Mouse (Mus musculus) CH12F3 (cell line): ENCODE results near the gene Gli1.

Source experiments
- in situ Hi-C: fragments of 300-500 bp; cut with MboI; formaldehyde crosslinking; loops from 2 replicates; pipeline ENCODE4 v1.14.3; 2020; ENCODE audit warnings: low sequenced_read_pairs

The Gli1 gene

DNA sequence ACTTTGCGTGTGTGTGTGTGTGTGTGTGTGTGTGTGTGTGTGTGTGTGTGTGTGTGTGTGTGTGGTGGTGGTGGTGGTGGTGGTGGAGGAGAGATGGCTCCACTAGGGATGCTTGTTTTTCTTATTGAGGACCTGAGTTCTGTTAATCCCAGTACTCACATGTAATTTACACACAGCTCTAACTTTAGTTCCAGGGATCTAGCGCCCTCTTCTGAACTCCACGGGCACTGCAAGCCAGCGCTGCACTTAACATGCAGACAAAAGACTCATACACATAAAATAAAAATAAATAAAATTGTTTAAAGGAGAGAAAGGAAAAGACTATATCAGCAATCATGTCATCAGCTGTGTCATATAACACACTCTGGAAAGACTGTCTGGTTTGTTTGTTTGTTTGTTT, 7.2 kb upstream of the Gli1 start:
- in situ Hi-C loops, result no loop called here

DNA sequence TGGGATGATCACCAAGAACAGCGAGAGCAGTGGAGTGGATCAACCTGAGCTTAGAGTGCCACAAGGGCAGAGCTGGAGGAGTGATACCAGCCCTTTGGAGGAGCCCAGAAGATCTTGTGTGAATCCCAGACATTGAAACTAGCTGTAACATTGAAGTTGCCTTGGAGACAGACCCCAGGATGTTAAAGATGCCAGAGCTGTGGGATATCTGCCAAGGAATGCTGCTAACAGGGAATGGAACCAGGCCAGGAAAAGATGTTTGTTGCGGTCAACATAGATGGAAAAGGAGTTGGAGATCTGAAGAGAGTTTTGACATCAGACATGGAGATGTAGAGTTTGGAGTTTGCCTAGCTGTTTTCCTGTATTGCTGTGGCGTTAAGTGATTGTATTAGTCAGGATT, 4.4 kb upstream of the Gli1 start:
- in situ Hi-C loops, result no loop called here

DNA sequence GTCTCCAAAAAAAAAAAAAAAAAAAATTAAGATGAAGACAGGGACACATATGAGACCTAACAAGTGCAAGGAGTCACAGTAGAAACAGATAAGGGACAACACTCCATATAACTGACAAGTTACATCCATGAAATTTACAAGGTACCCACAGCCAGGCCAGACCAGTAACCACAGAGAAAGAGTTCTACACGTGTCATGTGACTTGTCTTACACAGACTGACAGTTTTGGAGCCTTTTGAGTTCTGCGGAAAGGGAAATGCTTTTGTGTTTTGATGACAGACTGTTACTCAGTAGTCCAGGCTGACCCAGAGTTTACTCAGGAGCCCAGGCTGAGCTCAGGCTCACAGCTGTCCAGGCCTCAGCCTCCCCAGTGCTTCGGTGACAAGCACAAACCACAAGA, 1.3 kb upstream of the Gli1 start:
- in situ Hi-C loops, result no loop called here

DNA sequence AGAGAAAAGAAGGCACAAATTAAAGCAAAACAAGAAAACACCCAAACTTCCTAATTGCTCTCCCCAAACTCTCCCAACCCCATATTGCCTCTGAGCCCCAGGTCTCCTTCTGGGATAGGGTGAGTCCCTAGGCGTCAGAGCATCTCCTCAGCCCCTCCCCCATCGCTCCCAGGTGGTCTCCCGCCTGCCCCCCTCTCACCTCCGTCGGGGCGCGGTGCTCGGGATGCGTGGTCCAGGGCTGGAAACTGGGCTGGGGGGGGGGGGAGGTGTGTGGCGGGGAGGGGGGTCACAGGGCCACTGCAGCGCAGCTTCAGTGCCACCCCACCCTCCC, 449 bp downstream of the Gli1 start:
- in situ Hi-C loops, result no loop called here

DNA sequence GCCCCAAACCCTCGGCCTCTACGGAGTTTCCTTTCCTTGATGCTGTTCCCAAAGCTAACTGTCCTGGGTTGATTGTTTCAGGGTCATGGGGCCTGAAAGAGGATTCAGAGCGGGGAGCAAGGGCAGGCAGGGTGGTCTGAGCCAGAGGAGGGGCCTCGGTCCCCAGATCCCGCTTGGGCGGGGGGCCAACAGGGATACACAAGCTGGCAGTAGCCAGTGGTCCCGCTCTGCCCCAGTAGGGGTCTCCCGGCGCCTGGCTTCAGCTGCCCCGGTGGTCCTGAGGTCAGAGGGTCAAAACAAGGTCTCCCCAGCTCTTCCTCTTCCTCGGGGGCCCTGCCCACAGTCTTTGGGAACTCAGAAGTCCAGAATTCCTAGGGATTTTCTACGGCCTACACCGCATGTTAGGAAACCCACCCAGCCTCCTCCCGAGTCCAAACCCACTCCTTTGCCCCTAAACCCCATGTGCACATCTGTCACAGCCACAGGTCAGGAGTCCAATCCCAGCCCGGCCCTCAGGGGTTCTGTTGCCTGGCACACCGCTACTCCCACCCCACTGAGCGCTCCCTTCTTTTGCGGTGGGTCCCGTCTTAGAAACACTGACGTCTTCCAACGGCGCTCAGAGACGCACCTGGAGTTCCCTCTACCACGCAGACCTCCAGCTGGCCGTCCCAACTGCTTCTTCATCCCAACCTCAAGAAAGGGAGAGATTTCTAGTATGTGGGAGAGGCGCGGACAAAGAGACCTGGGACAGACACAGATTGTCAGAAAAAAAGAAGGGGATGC, 1.0 kb downstream of the Gli1 start:
- in situ Hi-C loops, result no loop called here

DNA sequence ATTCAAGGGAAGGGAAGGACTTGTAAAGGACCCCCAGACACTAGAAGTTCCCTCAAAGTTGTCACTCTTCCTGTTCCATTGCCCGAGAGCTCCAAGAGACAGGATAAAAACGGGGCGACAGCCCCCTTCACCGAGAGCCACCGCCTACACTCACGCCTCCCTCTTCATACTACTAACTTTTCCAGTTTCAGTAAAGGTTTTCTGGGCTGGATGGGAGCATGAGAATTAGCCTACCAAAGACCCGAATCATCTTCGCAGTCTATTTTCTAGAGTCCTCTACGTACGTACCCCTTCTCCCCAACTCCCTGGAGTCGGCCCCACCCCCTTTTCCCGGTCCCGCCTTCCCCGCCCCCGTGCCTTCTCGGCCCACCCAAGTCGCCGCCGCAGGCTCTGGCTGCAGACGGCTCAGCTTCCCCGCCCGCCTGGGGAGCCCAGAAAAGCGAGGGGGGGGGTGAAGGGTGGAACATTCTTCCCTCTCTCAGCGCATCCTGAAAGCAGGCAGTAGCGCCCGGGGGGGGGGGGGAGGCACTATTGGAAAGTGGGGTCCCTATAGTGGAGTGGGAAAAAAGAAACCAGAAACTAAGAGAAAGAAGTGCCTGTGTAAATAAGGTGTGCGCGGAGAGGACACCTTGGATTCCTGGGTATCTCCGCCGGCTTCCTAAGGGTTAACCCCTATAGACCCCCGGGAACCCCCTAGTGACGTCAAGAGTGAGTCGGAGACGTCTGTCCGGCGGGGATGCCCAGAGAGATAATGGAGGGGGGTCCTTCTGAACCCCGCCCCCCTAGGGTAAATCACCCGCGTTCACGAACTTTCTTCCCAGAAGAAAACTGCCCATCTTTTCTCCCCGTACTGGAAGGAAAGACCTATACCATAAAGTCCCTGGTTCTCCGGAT, 1.8 kb downstream of the Gli1 start:
- in situ Hi-C loops, result no loop called here

DNA sequence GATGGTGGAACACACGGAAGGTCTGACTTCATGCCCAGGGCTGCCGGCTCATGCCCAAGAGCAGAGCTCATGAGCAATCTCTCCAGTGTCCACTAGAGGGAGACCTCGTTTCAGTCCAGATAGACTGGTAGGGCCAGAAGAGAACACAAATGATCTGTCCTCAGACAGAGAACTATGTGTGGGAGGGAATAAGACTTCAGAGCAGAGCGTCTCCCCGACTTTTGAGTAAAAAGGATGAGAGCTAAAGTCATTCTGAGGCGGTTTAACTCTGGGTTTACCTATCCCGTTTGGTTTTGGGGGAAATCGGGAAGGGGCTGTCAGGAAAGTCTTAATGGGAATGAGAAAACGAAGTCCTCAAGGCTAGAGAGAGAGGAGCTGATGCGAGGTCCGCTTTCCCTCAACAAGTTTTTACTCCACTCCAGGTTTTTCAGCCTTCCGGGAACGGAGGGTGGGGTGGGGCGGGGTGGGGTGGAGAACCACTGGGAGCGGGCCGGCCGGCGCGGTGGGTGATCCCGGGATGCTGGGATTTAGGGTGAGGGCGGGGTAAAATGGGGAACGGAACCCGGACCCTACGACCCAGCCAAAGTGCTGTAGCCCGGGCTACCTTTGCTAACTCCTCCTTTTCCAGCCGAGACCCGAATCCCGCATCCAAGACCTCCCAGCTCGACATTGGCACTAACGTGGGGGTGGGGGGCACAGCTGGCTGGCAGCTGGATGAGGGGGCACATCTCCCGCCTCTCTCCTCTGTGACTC, 2.7 kb downstream of the Gli1 start:
- in situ Hi-C loops, result no loop called here

DNA sequence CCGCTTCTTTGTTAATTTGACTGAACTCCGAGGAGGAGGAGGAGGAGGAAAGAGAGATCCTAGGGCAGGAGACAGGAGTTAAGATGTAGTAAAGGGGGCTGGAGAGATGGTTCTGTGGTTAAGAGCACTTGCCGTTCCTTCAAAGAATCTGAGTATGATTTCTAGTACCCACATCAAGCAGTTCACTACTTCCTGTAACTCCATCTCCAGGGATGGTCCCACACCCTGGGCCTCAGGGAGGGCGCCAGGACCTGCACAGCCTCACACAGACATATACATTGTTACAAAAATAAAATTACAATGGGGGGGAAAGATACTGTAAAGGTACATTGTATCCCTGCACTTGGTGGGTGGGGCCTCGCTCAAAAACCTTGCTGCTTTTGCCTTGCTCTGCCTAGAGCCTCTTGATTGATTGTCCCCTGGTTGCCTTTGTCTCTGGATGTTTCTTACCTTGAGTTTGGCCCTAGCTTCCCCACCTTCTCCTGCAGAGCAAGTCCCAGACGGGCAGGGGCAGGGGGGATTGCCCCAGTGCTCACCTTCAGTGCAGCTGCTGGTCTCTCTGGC, 4.2 kb downstream of the Gli1 start:
- in situ Hi-C loops, result no loop called here

DNA sequence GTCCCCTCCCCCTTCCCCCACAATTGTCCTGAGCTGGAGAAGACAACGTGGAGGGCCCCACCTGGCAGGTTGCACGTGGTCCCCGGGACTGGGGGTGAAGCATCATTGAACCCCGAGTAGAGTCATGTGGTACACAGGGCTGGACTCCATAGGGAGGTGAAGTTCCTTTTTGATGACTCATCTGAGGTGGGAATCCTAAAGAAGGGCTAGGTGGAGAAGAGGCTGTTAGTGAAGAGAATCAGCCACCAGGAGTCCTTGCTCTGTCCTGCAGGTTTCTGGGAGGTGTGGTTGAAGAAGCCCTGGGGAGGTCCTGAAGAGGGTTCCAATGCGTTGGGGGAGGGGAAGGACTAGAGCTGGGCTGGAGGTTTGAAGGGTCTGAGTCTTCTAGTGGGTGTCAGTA, 4.8 kb downstream of the Gli1 start:
- in situ Hi-C loops, result no loop called here

DNA sequence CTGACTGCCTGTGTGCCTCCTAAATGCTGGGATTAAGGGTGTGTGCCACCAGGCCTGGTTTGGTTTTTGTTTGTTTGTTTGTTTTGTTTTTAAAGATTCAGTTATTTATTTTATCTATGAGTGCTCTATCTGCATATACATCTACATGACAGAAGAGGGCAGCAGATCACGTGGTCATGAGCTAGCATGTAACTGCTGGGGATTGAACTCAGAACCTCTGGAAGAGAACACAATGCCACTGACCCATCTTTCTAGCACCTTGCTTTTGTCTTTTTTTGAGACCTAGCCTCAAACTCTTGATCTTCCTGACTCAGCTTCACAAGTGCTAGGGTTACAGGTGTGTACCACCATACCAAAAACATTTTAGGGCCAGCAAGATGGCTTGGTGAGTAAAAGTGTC, 6.5 kb downstream of the Gli1 start:
- in situ Hi-C loops, result no loop called here

DNA sequence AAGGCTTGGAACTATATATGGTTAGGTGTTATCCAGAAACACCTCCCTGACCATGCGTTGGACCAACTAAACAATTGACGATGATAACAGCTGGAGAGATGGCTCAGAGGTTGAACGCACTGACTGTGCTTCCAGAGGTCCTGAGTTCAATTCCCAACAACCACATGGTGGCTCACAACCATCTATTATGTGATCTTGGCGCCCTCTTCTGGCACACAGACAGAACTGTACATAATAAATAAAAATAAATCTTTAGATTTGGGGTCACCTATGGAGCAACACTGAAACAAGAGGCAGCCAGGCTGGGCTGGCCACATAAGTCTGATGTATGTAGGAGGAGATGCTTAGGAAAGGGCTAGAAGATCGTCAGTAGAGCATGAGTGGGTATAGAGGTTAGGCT, 8.6 kb downstream of the Gli1 start:
- in situ Hi-C loops, result no loop called here

DNA sequence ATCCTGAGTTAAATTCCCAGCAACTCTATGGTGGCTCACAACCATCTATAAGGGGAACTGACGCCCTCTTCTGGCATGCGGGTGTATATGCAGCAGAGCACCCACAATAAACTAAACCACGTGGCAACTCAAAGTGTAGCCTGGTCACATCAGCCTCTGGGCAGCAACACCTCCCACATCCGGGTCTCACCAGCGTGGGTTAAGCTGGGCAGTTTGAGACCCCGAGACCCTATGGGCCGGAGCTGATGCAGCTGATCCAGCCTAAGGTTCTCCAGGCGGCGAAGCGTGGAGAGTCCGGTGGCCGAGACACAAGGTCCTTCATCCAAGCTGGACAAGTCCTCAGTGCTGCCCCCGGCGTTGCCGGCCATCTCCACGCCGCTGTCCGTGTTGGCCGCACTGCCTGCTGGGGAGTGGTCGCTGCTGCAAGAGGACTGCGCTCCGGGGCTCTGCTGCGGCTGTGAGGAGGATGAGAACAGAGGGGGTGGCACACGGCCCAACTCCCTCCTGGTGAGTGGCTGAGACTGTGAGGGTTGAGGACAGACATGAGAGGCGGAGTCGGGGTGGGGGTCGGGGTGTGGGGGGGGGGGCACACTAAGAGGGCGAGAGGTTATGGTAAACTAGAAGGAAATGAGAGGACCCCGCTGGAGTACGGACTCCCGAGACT, 9.4 kb downstream of the Gli1 start:
- in situ Hi-C loops, result no loop called here

DNA sequence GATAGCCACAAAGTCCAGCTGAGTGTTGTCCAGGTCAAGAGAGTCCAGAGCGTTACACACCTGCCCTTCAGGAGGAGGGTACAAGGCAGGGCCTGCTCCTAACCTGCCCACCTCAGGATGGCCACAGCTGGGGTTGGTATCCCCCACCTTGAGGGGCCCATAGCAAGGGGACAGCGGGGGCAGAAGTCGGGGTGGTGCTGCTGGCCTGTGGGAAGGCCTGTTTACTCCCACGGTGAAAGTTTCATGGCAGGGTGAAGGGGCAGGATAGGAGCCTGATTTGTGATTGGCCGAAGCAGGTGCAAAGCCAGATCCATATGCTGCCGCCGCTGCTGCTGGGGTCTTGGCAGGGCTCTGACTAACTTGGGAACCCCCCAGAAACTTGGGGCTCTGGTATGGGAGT, 11.6 kb downstream of the Gli1 start:
- in situ Hi-C loops, result no loop called here

DNA sequence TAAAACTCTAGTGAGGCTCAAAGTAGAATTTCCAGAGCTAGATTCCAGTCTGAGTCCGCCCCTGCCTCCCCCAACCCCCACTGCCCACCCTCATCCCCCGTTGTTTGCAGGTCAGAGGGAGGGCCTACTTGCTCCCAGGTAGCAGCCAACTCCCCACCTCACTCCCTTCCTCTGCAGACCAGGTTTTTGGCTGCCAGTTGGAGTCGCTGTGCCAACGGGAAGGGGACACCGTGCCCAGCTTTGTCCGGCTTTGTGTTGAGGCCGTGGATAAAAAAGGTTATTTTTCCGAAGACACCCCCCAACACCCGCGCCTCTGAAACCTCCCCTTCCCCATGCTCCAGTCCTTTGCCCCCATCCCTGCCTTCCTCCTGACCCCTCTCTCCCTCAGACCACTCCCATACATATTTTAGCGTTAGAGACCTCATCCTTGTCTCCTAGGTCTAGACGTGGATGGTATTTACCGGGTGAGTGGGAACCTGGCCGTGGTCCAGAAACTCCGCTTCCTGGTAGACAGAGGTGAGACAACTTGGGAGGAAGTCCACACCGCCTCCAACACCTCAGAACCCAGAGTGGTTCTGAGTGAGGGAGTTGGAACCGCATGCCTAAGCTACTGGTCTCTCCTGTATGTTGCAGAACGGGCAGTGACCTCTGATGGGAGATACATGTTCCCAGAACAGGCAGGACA, 14.2 kb downstream of the Gli1 start:
- in situ Hi-C loops, result no loop called here

DNA sequence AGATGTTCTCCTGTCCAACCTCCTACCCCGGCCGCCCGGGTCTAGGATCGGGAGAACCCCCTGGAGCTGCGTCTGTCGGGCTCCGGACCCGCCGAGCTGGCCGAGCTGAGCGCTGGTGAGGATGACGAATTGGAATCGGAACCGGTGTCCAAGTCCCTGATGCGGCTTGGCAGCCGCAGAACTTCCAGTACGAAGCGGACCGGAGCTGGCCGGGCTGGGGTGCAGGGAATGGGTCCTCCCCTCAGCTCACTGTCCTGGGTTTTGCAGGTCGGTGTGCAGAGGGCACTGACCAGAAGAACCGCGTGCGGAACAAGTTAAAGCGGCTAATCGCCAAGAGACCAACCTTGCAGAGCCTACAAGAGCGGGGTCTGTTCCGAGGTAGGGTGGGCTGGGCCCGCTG, 14.9 kb downstream of the Gli1 start:
- in situ Hi-C loops, result no loop called here

DNA sequence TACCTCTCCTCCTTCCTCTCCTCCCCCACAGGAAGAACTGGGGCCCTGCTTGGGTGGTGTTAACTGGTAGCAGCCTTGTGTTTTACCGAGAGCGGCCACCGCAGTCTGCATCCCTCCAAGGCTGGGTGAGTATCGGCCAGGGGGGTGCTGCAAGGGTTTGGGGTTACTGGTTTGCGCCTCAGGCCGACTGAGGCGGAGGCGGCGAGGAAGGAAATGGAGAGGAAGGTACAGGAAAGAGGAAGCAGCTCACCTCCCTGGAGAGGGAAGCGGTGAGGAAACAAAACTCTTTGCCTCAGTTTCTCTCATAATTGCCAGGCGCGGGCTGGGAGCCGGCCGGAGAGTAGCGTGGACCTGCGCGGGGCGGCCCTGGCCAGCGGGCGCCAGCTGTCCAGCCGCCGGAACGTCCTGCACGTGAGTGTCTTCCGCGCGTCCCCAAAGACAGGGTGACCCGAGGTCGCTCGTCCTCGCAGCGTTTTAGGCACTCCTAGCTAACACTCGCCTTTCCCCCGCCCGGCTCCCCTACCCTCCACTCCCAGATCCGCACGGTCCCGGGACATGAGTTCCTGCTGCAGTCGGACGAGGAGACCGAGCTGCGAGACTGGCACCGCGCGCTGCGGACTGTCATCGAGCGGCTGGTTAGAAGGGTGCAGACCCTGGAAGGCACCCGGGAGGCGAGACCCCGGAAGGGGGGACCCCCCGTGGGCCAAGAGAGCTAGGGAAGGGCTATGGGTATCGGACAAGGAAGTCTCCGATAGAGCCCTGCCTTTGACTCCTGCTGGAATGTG, 15.6 kb downstream of the Gli1 start:
- in situ Hi-C loops, result no loop called here

DNA sequence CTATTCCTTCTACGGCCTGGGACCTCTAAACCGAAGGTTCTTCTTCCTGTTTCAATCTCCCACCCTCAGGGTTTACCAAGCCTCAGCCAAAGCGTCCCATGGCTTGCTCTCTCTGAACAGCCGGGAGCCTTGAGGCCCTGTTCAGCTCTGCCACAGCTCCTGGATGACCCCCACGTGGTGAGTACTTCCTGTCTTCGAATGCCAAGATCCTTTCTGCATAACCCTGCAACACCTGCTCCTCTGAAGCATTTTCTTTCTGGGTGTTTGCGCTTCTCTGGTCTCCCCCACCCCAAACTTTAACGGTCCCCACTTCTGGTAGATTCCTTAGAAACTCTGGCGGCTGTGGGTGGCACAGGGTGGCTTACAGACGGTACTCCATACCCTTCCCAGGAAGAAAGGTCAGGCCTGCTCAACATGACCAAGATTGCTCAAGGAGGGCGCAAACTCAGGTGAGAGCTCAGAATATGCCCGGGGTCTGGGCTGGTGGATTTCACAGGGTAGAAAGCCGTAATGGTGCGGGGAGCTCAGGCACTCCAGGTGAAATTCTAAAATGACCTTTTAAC, 16.2 kb downstream of the Gli1 start:
- in situ Hi-C loops, result no loop called here

DNA sequence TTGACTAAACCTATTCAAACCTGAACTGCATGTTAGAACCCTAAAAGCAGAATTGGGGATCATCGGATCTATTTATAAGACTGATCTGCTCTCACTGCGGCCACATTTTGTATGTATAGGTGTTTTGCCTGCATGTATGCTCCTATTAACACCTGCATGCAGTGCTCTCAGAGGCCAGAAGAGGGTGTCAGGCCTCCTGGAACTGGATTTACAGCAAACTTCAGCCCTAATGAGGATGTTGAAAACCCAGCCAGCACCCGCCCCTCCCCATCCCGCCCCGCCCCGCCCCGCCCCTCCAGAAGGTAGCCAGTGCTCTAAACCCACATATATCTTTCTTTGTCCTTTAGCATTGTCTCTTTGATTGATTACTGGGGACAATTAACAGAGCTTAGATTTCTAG, 17.3 kb downstream of the Gli1 start:
- in situ Hi-C loops, result no loop called here

DNA sequence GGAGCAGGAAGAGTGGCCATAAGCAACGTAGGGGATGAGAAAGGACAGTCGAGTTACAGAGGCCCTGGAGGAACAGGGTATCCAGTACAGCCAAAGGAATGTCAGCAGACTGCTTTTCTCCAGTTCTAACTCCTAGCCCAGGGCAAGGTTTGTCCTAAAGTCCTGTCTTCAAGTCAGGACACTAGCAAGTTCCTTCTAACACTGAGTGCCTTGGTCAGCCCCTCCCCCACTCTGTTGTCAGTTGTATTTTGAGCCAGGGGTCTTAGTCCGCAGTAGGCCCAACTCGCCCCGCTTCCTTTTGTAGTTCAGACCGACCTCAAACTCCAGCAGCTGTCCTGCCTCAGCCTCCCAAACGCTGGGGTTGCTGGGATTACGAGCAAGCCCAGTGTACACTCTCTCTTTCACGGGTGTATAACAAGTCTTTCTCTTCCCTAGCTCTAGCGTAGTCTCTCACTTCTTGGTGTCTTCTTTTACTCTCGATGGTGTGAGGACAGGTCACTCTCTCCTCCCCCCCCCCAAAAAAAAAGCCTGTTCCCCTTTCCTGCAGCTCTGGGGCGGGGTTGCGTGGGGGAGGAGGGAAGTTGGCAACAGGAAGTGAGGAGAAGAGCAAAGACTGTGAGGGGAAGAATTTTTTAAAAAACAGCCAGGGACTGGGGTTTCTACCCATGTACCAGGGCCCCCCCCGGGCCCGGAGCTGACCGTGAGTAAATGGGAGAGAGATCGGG, 18.5 kb downstream of the Gli1 start:
- in situ Hi-C loops, result no loop called here
